Mouse (Mus musculus): ENCODE data around the gene Tnpo3.
"Not testable (repeated sequence)": the region's sequence is repeated elsewhere in the genome, so short reads cannot be mapped to it uniquely, and the experiment has no call there.

Gene Tnpo3

DNA sequence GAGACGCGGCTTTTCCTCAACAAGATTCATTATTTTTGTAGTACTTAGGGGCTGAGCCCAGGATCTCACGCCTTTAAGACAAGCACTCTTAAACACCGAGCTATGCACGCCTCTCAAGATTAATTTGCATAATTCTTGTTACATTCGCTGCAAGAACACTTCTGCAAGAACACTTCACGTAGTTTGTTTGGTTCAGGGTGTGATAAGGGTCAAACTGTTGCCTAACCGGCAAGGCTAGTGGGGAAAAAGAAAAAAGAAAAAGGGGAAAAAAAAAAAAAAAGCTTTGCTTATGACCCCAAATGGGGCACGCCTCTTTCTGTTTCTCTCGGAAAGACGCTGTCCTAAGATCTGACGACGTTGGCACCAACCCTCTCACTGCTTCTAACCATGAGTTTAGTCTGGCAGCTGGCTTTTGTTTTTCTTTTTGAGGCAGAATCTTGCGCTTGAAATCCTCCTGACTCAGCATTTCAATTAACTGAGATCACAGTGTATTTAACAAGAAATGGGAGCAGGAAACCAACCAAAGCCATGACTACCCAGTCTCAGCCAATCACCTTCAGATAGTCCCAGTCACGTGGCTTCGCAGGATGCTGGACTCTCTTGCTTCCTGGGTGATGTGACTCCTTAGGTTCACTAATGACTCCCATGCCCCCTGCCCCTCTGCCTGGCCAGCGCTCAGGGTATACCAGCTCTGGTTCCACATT is 11.3 kb upstream of the Tnpo3 start:
- in situ Hi-C loops (cut with MboI, MseI) = no loop called here

DNA sequence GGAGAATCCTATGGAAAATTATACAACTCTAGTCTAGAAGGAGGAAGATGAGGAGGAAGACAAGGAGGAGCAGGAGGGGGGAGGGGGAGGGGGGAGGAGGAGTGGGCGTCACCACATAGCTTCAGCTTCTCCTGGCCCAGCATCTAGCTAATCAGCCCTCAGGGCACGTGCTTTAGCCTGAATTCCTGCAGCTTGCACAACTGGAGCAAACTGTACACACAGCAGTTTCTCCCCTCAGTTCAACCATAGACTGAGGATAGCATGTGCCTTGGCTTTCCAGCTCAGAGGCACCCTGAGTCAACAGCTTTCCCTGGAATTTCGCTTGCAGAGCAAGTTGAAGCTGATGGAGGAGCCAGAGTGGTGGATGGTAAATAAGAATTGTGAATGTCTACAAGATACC is 10.5 kb upstream of the Tnpo3 start:
- in situ Hi-C loops (cut with MboI, MseI) = no loop called here

DNA sequence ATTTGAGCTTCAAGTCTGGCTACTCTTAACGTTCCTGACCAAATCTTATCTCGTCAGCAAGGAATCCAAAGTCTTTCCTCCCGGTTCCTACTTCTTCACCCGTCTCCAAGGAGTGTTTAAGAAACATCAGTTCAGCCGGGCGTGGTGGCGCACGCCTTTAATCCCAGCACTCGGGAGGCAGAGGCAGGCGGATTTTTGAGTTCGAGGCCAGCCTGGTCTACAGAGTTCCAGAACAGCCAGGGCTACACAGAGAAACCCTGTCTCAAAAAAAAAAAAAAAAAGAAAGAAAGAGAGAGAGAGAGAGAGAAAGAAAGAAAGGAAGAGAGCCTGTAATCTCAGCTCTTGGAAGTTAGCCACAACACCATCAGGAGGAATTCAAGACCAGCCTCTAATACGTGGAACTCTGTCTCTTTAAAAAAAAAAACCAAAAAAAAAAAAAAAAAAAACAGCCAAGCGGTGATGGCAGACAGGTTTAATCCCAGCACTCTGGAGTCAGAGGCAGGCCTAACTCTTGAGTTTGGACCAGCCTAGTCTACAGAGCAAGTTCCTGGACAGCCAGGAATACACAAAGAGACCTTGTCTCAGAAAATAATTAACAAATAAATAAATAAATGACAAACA is 443 bp upstream of the Tnpo3 start:
- in situ Hi-C loops (cut with MboI, MseI) = not testable (repeated sequence)

DNA sequence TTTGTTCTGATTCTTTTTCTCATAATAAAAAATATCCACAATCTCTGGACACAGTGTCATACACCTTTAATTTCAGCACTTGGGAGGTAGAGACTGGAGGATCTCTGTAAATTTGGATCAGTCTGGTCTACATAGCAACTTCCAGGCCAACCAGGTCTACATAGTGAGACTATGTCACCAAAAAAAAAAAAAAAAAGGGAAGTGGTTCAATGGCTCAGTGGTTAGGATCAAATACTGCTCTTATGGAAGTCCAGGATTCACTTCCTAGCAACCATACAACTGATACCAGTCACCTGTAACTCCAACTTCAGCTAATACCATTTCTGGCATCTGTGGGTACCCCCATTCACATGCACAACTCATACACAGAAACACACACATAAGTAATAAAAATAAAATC is 9.5 kb downstream of the Tnpo3 start:
- in situ Hi-C loops (cut with MboI, MseI) = loop anchor here in 1 of 2 experiments (10.0 kb wide), 1 partner anchor 785 kb away; no protein-coding TSS in a partner anchor

DNA sequence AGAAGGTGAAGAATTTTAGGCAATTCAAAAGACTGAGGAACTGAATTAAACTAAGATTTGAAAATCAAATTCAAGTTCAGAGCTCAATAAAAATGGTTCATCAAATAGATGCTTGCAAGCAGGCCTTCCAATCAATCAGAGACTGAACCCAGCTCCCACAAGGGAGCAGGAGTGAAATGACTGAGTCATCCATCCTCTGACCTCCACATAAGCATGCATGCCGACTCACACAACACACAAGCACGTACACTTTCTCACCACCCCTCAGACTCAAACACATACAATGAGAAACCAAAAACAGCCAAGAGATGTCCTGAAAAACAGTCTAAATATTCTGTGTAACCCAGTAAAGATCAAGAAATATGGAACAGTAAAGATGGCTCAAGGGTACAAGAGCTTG is 14.0 kb downstream of the Tnpo3 start:
- in situ Hi-C loops (cut with MboI, MseI) = no loop called here

DNA sequence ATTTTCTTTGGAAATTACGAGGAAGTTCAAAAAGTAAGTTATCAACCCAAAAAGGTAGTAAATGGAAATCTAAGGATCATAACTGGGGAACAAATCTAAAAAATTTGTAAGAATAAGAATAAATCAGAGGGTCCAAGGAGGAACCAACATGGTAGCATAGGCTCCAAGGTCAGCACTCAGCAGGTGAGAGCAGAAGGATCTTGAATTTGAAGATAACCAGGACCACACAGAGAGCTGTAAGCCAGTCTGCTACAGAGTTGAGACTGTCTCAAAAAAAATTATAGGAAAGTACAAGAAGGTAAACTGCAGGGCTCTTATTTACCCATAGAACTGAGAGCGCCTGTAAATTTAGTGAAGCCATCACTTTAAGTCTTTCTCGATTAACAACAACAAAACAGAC is 28.5 kb downstream of the Tnpo3 start:
- in situ Hi-C loops (cut with MboI, MseI) = no loop called here

DNA sequence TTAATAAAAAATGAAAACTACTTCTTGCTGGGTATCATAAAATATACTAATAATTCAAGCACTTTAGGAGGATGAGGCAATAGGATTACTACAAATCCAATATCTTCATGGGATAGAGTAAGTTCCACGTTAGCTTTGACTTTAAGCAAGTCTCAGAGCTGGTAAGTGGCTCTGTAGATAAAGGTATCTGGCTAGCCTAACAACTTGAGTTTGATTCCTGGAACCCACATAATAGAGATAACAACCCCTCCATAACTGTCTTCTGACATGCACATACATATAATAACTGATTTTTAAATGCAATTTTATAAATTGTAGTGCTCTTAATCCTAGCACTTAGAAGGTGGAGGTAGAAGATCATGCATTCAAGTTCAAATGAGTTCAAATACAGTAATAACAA is 28.9 kb downstream of the Tnpo3 start:
- in situ Hi-C loops (cut with MboI, MseI) = no loop called here

DNA sequence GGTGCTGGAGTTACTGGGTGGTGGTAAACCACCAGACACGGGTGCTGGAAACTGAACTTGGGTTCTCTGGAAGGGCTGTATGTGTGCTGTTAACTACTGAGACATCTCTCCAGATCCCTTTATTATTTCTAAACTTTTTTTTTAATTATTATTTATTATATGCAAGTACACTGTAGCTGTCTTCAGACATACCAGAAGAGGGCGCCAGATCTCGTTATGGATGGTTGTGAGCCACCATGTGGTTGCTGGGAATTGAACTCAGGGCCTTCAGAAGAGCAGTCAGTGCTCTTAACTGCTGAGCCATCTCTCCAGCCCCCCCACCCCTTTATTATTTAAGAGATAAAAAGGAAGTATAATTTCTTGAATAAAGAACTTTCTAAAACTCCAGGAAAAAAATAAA is 33.3 kb downstream of the Tnpo3 start:
- in situ Hi-C loops (cut with MboI, MseI) = not testable (repeated sequence)

DNA sequence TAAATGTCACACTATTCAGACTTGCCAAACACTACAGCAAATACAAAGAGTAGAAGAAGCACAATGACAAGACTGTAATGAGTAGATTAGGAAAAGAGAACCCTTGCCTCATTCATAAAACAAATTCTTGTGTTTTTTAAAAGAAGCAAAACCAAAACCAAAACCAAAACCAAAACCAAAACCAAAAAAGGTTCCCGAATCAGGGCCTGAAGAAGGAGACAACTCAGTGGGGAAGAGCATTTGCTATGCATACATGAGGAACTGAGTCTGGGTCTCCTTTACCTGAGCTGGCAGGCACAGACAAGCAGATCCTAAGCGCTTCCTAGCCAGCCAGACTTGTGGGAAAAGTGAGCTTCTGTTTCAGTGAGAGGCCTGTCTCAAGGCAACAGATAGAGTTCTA is 52.6 kb downstream of the Tnpo3 start:
- in situ Hi-C loops (cut with MboI, MseI) = no loop called here

DNA sequence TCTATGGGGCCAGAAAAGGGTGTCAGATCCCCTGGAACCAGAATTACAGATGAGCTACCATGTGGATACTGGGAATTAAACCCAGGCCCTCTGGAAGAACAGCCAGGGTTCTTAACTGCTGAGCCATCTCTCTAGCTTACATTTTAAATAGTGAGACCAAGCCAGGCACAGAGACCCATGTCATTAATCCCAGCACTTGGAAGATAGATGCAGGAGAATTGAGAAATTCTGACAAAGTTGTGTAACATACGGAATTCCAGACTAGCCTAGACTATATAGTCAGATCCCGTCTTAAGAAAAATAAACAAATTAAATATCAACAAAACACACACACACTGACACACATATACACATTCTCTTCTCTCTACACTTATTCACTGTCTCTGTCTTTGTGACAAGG is 57.2 kb downstream of the Tnpo3 start:
- in situ Hi-C loops (cut with MboI, MseI) = no loop called here

DNA sequence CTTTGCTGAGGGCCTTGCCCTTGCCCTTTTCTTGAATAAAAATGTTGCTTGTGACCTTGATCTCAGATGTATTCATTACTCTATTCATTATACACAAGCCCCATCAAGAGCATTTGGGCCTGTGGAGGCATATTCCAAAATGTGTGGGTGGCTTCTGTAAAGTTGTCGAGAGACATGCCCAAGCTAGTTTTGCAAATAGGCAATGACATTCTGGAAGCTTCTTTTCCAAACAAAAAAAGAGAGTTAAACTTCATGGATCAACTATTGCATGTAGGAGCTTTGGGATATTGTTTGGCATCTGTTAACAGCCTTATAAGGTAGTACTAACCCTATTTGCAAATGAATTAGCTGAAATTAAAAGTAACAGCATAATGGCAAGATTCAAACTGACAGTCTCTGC is 61.6 kb downstream of the Tnpo3 start:
- in situ Hi-C loops (cut with MboI, MseI) = no loop called here

DNA sequence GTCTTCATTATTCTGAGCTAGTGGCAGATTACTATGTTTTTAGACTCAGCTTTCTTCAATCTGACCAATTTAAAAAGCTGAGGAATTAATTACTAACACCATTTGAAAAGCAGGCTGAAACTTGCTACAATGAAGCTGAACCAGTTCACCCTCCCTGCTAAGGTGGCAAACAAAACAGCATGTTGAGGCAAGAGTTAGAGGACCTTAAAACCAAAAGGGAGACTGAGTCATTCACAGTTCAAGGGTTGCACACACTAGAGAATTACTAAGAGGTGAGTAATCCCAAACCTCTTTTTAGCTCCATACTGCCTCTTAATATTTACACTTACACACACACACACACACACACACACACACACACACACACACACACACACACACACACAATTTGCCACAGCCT is 62.1 kb downstream of the Tnpo3 start:
- in situ Hi-C loops (cut with MboI, MseI) = no loop called here

DNA sequence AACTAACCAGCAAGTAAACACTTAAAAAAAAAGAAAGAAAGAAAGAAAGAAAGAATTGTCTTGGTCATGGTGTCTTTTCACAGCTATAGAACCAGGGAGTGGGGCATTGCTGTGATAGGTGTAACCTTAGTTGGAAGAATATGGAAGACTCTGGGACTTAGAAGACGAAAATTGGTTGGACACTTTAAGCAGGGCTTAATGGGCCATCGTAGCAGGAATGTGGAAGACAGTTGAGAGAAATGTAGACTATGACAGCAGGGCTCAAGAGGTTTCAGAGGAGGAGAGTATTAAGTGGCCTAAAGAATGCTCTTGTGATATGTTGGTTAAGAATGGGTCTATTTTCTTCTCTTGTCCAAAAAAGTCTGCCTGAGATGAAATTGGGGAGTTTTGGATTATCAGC is 64.1 kb downstream of the Tnpo3 start:
- in situ Hi-C loops (cut with MboI, MseI) = no loop called here

DNA sequence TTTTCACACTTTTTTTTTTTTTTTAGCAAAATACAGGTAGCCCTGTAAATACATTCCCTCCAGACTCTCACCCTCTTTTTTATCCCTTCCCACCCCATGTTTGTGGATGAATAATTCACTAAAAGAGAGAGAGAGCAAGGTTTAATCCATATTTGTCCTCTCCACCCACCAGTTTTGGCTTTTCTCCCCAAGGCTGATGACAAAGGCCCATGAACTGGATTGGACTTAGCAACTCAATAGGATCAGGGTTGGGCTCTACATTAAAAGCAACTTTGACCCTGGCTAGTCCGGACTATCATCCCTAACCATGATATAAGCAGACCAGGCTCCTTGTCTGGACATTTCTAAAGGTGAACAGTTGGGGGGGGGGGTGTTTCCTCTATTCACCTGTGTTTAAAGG is 68.7 kb downstream of the Tnpo3 start:
- in situ Hi-C loops (cut with MboI, MseI) = no loop called here

DNA sequence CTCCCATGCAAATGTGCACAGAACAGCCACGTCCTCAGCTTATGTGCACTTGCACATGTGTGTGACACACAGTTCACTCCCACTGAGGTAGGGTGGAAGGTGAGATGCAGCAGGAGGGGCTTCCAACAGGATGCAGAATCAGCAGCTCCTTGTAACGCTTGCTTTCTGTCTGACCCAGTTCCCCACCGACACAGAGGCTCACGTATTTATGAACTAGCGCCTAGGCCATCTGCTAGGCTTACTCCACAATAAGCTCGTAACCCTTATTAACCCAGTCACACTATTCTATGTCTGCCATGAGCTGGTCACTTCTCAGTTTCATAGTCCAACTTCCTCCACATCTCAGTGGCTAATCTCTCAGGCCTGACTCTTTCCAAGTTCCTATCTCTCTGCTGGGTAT is 69.5 kb downstream of the Tnpo3 start:
- in situ Hi-C loops (cut with MboI, MseI) = no loop called here

DNA sequence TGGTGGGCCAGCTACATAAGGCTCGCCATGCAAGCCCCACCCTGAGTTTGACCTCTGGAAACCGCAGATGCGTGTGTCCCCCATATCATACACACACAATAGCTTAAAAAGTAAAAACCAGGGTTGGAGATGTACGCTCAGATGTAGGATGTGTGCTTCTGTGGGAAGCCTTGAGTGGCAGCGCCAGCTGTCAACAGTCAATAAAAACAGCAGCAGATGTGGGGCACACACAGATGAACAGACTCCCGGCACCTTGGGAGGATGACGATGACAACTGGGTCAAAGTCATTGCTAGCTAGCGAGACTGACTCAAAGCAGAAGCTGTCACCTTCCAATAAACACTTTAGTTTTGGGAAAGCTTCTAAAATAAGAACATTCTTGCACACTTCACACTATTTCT is 70.2 kb downstream of the Tnpo3 start:
- in situ Hi-C loops (cut with MboI, MseI) = no loop called here

DNA sequence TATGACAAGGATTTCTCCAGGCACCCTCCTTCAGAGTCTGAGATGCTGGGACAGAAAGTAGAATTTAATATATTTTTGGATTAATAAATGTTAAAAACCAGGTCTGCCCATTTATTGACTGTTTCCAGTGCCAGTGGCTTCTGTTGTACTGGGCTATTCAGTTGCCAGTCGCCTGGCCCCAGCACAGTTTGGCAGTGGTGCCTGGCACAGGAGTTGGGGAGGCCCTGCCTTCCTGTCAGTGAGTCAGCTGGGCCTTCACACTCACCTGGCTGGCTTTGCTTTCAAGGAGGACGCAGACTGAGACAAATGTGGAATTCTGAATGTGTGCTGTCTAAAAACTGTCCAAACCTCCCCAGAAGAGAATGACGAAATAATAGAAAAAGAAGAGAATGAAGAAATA is 72.5 kb downstream of the Tnpo3 start:
- in situ Hi-C loops (cut with MboI, MseI) = no loop called here

DNA sequence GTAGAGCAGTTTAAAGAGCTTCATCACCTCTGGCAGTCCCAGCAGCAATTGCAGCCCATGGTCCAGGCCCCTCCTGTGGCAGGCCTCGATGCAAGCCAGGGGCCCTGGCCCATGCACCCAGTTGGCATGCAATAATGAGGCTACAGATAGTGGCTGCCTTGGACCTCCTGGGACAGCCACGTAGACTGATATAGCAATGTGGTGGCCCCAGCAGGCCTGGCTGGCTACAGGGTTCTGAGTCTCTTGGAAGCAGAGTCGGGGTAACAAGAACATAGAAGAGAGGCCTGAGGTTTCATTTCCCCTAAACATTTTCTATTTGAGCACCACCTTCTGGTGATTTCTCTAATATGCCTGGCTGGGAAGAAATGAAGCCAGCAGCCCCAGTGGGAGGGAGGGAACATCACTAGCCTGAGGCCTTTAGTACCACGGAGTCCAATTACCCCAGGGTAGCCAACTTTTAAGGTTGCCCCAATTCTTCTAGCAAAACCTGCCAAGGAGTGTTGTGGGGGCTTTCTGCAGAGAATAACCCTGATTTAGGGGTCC is 73.0 kb downstream of the Tnpo3 start:
- in situ Hi-C loops (cut with MboI, MseI) = no loop called here

DNA sequence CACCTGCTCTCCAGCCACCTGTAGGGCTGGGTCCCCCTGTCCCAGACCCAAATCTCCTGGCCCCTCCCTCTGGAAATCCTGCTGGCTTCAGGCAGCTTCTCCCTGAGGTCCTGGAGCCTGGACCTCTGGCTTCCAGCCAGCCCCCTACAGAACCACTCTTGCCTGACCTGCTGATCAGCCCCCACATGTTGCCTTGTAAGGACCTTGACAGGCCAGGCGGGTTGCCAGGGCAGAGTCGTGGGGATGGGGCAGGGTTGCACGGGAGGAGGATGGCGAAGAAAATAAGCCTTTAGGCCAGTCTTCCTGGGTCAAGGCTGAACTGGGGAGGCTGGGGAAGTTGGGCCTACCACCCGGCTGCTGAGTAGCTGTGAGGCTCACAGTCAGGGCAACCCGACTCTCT is 74.4 kb downstream of the Tnpo3 start:
- in situ Hi-C loops (cut with MboI, MseI) = no loop called here

DNA sequence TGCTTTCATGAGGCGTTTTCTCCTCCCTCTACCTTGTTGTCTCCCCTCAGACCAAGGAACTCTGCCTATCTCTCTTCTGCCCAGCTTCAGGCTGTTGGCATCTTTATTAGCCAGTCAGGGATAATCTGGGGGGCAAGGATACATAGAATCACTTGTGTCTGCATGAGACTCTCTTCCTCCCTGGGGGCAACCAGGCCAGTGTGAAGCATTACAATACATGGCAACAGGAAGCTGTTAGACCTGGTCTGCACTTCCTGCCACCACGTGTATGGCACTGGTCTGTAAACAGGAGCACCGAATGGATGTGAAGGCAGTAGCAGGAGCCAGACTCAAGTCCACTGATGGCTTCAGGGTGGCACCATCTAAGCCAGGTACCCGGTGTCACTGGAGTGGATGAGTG is 79.6 kb downstream of the Tnpo3 start:
- in situ Hi-C loops (cut with MboI, MseI) = no loop called here

DNA sequence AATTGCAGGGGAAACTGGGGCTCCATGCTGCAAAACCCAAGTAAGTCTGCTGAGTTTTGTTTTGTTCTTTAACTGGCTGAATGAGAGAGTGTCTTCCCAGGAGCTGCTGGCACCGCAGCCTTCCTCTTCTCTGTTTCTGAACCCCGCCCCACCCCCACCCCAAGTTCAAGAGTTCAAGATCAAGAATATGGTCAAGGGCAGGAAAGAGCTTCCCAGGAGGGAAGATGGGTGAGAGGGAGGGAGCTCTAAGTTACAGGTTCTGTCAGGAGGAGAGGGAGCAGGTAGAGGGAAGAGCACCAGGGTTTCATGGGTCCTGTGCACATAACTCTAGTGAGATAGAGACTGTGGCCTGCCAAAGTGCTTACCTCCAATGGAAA is 80.3 kb downstream of the Tnpo3 start:
- in situ Hi-C loops (cut with MboI, MseI) = no loop called here

DNA sequence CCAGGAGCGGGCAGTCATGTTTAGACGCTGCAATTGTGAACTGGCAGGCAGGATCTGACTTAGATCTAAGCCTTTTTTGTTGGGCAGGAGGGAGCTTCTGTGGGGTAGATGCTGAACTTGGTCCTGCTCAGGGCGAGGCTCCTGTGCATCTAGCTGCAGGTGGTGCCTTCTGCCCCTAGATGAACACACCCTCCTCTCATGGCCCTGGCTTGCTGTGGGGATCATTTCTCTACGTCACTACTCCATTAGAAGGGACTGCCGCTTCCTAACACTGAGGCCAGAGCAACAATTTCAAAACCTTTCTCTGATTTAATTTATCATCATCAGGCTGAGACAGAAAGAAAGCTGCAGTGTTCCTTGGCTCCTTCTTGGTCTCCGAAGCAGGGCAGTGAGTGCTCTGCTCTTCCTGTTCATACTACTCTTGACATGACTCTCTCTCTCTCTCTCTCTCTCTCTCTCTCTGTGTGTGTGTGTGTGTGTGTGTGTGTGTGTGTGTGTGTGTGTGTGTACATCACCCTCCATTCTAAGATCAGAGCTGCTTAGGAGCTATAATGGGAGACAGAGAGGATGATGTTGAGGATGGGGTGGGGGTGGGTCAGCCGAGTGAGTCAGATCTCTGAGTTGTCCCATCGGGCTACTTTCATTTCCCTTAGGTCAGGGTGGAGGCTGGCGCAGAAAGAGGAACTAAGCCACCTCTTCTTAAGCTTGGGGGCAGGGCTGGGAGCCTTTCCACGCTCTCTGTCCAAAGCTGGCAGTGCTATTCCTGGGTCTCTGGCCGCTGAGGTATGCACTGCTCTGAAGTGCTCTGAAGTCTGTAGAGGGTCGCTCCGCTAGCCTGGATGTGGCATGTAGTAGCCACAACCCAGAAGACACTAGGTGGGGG is 80.9 kb downstream of the Tnpo3 start:
- in situ Hi-C loops (cut with MboI, MseI) = no loop called here

DNA sequence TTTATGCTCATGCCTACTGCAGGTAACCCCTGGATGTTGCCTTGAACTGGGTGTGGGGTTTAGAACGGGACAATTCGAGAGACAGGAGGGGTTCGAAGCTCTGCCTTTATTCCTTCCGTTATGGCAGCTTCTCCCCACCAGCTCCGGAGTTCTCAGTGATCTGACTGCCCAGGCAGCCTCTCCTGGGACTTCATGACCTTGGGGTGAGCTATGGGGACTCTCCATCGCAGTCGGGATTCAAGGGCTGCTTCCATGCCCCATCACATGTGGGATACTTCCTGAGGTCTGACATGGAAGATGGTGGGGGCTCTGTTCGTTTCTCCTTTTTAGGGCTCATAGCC is 81.6 kb downstream of the Tnpo3 start:
- in situ Hi-C loops (cut with MboI, MseI) = no loop called here

Measured in T-helper 17 cell (primary cell).